Mouse (Mus musculus) ES-E14 (cell line): ENCODE results near the gene Colq. TPM values are rescaled to one million over a fixed set of nuclear protein-coding genes. Genes with fewer than 3 reads are reported as not detected.
A peak's percentile ranks its signal among the peaks of the same experiment; 100 is the strongest.
"Not testable (repeated sequence)": the region's sequence is repeated elsewhere in the genome, so short reads cannot be mapped to it uniquely, and the experiment has no call there.

ENCODE experiments used
- DNase-seq: peaks from one replicate; pipeline ENCODE4 v3.0.0-alpha.2; 2013; ENCODE audit warnings: low read depth, low spot score
- H3K27ac ChIP-seq: 2 replicates; pipeline ENCODE4 v1.5.1; 2012; ENCODE audit warnings: low read depth, mild to moderate bottlenecking, low read length, moderate library complexity, mixed read lengths; ENCODE audit not compliant: poor library complexity, insufficient read depth, severe bottlenecking
- H3K36me3 ChIP-seq: 2 replicates; pipeline ENCODE4 v1.6.1; 2012; ENCODE audit warnings: mild to moderate bottlenecking, low read length, moderate library complexity, mixed read lengths; ENCODE audit not compliant: control insufficient read depth, poor library complexity, insufficient read depth, severe bottlenecking
- H3K4me1 ChIP-seq, 2 experiments: fragments of 150-350 bp in 1 of 2; sonication (generic) in 1 of 2; 2 replicates each; pipeline ENCODE4 v1.6.1; 2012; ENCODE audit warnings: low read length in 2 of 2, mild to moderate bottlenecking in 1 of 2, mixed read lengths in 1 of 2; ENCODE audit not compliant: control insufficient read depth in 2 of 2, insufficient read depth in 2 of 2, poor library complexity in 1 of 2
- H3K4me3 ChIP-seq, 2 experiments: fragments of 150-350 bp in 1 of 2; sonication (generic) in 1 of 2; 2 replicates each; pipeline ENCODE4 v1.5.1; 2012; ENCODE audit warnings: low read length in 2 of 2, low read depth in 1 of 2, mild to moderate bottlenecking in 1 of 2, mixed read lengths in 1 of 2; ENCODE audit not compliant: insufficient read depth in 1 of 2, poor library complexity in 1 of 2, severe bottlenecking in 1 of 2
- H3K9ac ChIP-seq: 2 replicates; pipeline ENCODE4 v1.6.1; 2012; ENCODE audit warnings: low read depth, mild to moderate bottlenecking, low read length, mixed read lengths; ENCODE audit not compliant: poor library complexity, insufficient read depth, severe bottlenecking
- H3K9me3 ChIP-seq: fragments of 150-350 bp; sonication (generic); 2 replicates; pipeline ENCODE4 v1.6.1; 2012; ENCODE audit warnings: low read depth, mild to moderate bottlenecking, low read length; ENCODE audit not compliant: control insufficient read depth, insufficient read depth
- CHD2 ChIP-seq: IDR thresholded peaks from 2 replicates; pipeline ENCODE4 v1.6.1; 2014; ENCODE audit warnings: mild to moderate bottlenecking, low read depth, low read length, inconsistent platforms
- HCFC1 ChIP-seq: IDR thresholded peaks from 2 replicates; pipeline ENCODE4 v1.6.1; 2012; ENCODE audit warnings: low read length, inconsistent platforms, borderline replicate concordance; ENCODE audit not compliant: insufficient read depth
- MAFK ChIP-seq: IDR thresholded peaks from 2 replicates; pipeline ENCODE4 v1.6.1; 2014; ENCODE audit warnings: mild to moderate bottlenecking, low read depth, low read length, inconsistent platforms; ENCODE audit not compliant: insufficient read depth
- ZC3H11A ChIP-seq: IDR thresholded peaks from 2 replicates; pipeline ENCODE4 v1.6.1; 2012; ENCODE audit warnings: low read depth, mild to moderate bottlenecking, inconsistent platforms, low read length, borderline replicate concordance
- ZNF384 ChIP-seq: IDR thresholded peaks from 2 replicates; pipeline ENCODE4 v1.6.1; 2012; ENCODE audit warnings: low read depth, low read length, inconsistent platforms
- in situ Hi-C, 2 experiments: fragments of 600-800 bp; cut with MboI; formaldehyde crosslinking; loops; one replicate each; pipeline ENCODE4 v1.15.1; 2025; ENCODE audit warnings: low sequenced_read_pairs in 2 of 2, inconsistent platforms in 1 of 2; ENCODE audit not compliant: unreplicated experiment in 2 of 2
- total RNA-seq: library from RNA; depleted of rRNA; stranded (reverse); fragments of 300-350 nt; gene quantifications from 2 replicates; pipeline ENCODE4 v1.2.3, GENCODE M21; 2012

Colq gene
- total RNA-seq, 1 experiment = 0.18 TPM

DNA sequence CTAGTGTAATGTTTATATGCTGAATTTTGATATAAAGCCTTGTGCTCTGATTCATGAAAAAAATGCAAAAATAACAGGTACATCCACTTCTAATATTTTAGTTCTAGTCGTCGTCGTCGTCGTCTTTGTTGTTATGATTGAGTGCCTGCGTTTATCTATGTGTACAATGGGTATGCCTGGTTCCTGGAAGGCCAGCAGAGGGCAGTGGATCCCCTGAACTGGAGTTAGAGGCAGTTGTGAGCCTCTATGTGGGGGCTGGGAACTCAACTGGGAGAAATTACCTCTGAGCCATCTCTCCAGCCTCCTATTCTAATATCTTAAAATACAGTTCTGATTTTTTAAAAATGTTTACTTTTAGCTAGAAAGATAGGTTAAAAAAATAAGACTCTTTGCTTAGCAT, 14.4 kb upstream of the Colq start:
- in situ Hi-C loops = no loop called here
- H3K9me3 ChIP-seq = no peaks in the 10 kb centered on the region
- no peak overlapping the region for H3K27ac ChIP-seq
- no peak for TF ChIP-seq ZNF384
- TF ChIP-seq MAFK = no peak
- no peak for TF ChIP-seq CHD2
- no peak for TF ChIP-seq ZC3H11A
- no peak for TF ChIP-seq HCFC1
- no peaks in the 10 kb centered on the region for H3K36me3 ChIP-seq
- no peaks in the 10 kb centered on the region for H3K4me1 ChIP-seq
- DNase-seq = peak; percentile 24
- H3K4me3 ChIP-seq = no peak overlapping the region
- H3K9ac ChIP-seq = no peak overlapping the region

- TF ChIP-seq ZNF384 = no peak
- no peak for TF ChIP-seq ZC3H11A
- in situ Hi-C loops = no loop called here
- no peaks in the 10 kb centered on the region for H3K4me1 ChIP-seq
- no peak for DNase-seq
- no peaks in the 10 kb centered on the region for H3K9me3 ChIP-seq
- no peaks in the 10 kb centered on the region for H3K36me3 ChIP-seq
- no peak overlapping the region for H3K27ac ChIP-seq
- H3K9ac ChIP-seq = no peak overlapping the region
- no peak overlapping the region; a peak in 1 of 4 replicates for H3K4me3 ChIP-seq
Observed at GRCm38 (mm10) chr14:31604916-31605315, 13.8 kb upstream of the Colq start.

DNA sequence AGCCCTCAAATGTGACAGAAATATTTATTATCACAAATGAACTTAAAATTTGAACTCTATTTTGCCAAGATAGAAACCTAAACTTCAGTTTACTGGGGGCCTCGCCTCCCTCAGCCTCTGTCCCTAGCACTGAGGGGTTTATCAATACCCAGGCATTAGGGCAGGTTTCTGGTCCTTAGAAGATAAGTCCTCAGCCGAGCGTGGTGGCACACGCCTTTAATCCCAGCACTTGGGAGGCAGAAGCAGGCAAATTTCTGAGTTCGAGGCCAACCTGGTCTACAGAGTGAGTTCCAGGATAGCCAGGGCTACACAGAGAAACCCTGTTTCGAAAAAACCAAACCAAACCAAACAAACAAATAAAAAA, 11.5 kb upstream of the Colq start:
- H3K4me3 ChIP-seq, H3K9me3 ChIP-seq, H3K4me1 ChIP-seq, H3K36me3 ChIP-seq, H3K9ac ChIP-seq, H3K27ac ChIP-seq, DNase-seq, in situ Hi-C loops: not testable (repeated sequence)

GRCm38 (mm10) chr14:31601908-31602615, 10.9 kb upstream of the Colq start:
- H3K4me3 ChIP-seq = no peak overlapping the region
- TF ChIP-seq MAFK (no peak), ZNF384 (peak; percentile 64; the same call in 1 of the 2 replicates)
- DNase-seq = no peak
- H3K9me3 ChIP-seq = no peaks in the 10 kb centered on the region
- in situ Hi-C loops = no loop called here
- no peak overlapping the region for H3K9ac ChIP-seq
- H3K4me1 ChIP-seq = no peaks in the 10 kb centered on the region
- H3K36me3 ChIP-seq = no peaks in the 10 kb centered on the region
- no peak overlapping the region for H3K27ac ChIP-seq

- H3K36me3 ChIP-seq = no peaks in the 10 kb centered on the region
- in situ Hi-C loops = no loop called here
- TF ChIP-seq ZNF384 = no peak
- TF ChIP-seq CHD2 = no peak
- no peak for TF ChIP-seq MAFK
- no peak for TF ChIP-seq HCFC1
- TF ChIP-seq ZC3H11A = no peak
Observed at GRCm38 (mm10) chr14:31597446-31597845, 6.3 kb upstream of the Colq start.

More at GRCm38 (mm10) chr14:31597446-31597845, 6.3 kb upstream of the Colq start:
- Histone ChIP-seq H3K27ac (no peak overlapping the region), H3K9ac (no peak overlapping the region), H3K4me3 (no peak overlapping the region), H3K9me3 (no peaks in the 10 kb centered on the region), H3K4me1 (no peaks in the 10 kb centered on the region)
- DNase-seq = no peak
